Mouse (Mus musculus) duodenum, adult 2 months (tissue): ENCODE measurements around the gene Rtn3. TPM values are rescaled to one million over a fixed set of nuclear protein-coding genes. Genes with fewer than 3 reads are reported as not detected.

Experiments used
- polyA plus RNA-seq: library from polyadenylated mRNA; depleted of rRNA; stranded (reverse); fragments of >200 nt; gene quantifications from 2 replicates; pipeline ENCODE4 v1.2.3, GENCODE M21; 2012; ENCODE audit warnings: low replicate concordance; rRNA removed

Rtn3 gene
- polyA plus RNA-seq = 86.5 and 137 TPM in 2 replicates

GRCm38 (mm10) chr19:7482599-7483511 is at the start of gene Rtn3:
Gene Rtn3 (minus strand): TSS chr19:7483281.

GRCm38 (mm10) chr19:7493352-7494186 is 10.5 kb upstream of the Rtn3 start, which contains the start of gene Atl3:
Gene Atl3 (plus strand): TSS chr19:7494040.

GRCm38 (mm10) chr19:7416834-7417735 is 66.0 kb downstream of the Rtn3 start, which contains the start of gene 2700081O15Rik:
Gene 2700081O15Rik (plus strand): TSS chr19:7417625.

GRCm38 (mm10) chr19:7382903-7383865 is 99.9 kb downstream of the Rtn3 start, which contains the start of gene Spindoc:
Gene Spindoc (minus strand): TSS chr19:7382994.

Other genes starting within 250 kb of the Rtn3 start
- gene Naa40, start 242.1 kb downstream of the Rtn3 start, polyA plus RNA-seq = 11.7 and 14.2 TPM in 2 replicates
- gene Rcor2, start 216.0 kb downstream of the Rtn3 start, polyA plus RNA-seq = 1.5 and 3.3 TPM in 2 replicates
- 199 and 263 TPM in 2 replicates for gene Mark2, start 141.4 kb downstream of the Rtn3 start, polyA plus RNA-seq
- 12.7 and 14.5 TPM in 2 replicates for gene Spindoc, start 100.3 kb downstream of the Rtn3 start, polyA plus RNA-seq
- 8.6 and 8.8 TPM in 2 replicates for gene 2700081O15Rik, start 65.7 kb downstream of the Rtn3 start, polyA plus RNA-seq
- gene Atl3, start 10.8 kb upstream of the Rtn3 start, polyA plus RNA-seq = 1.5 and 2.7 TPM in 2 replicates
- gene Pla2g16, start 74.2 kb upstream of the Rtn3 start, polyA plus RNA-seq = 8.4 and 10.0 TPM in 2 replicates
- 1.5 and 4.7 TPM in 2 replicates for gene Lgals12, start 123.9 kb upstream of the Rtn3 start, polyA plus RNA-seq
- gene Hrasls5, start 129.3 kb upstream of the Rtn3 start, polyA plus RNA-seq = not detected in 2 replicates
- gene Slc22a19, start 228.0 kb upstream of the Rtn3 start, polyA plus RNA-seq = not detected in 2 replicates